Comparison of ENCODE assay signal across 8 mouse cellular contexts in the genomic region with DNA sequence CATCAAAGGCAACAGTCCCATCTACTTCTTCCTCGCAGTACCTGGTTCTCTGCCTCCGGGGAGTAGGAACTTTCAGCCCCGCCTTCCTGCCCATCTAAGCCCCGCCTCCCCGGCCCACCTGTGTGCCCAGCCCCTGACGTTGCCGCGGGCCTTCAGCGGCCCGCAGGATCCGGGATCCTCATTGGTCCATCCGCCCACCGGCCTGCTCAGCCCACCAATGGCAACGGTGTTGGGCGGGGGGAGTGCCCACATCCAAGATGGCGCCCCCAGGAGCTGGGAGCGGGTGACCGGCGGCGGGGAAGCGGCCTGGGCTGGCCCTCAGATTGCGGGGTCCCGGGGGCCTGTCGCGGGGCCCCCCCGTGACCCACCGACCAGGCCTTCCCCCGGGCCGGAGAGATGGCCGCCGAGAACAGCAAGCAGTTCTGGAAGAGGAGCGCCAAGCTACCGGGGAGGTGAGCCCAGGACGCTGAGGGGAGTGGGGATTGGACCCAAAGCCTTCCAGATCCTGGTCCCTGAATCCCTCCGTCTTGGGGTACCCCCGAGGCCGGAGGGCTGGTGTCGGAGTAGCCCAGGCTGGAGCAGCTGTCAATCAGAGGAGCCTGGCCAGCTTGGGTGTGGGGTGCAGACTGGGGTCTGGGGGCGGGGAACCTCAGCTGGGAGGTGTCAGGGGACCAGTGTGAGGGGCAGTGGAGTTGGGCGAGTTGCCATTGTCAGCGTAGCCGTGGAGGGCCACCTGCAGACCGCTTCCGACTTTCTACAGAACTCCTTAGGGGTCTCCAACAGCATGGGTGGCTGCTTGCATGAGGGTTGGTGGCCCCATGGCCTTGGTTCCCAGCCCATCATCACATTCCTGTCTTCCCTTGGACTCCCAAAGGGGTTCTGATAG. TPM values are rescaled to one million over a fixed set of nuclear protein-coding genes. Genes with fewer than 3 reads are reported as not detected.
DNase-seq lines count a peak whose midpoint lies in the region; ATAC-seq and TF ChIP-seq lines count a peak whose summit lies in the region.

A gene (minus strand): TSS at position 96 of the 886 bp plus-strand sequence.
A gene (plus strand): TSS at position 243 of the 886 bp plus-strand sequence.

- no peaks in the 10 kb centered on the region for H3K36me3 ChIP-seq in hindbrain, postnatal 0 days (ENCODE audit: insufficient read depth, low read length)

- H3K4me1 ChIP-seq in hindbrain, postnatal 0 days (ENCODE audit: insufficient read depth, low read length): peaks cover 12% of the 10 kb centered on the region; the same call in 1 of the 2 replicates

- peak; percentile 99 for ATAC-seq in hindbrain, postnatal 0 days
- peak; percentile 100 for ATAC-seq in megakaryocyte, adult 5-6 weeks (ENCODE audit: poor library complexity, severe bottlenecking)

- H3K9me3 ChIP-seq in hindbrain, postnatal 0 days (ENCODE audit: low read length): no peaks in the 10 kb centered on the region

- WGBS in hindbrain, postnatal 0 days: under 1% methylated on average over 41 of the region's 44 CpGs

- no peaks in the 10 kb centered on the region for H3K27me3 ChIP-seq in hindbrain, postnatal 0 days (ENCODE audit: insufficient read depth, low read length)

- H3K9ac ChIP-seq in hindbrain, postnatal 0 days (replicated peaks; ENCODE audit: low read length): peak within 1 kb of the TSS; percentile 95

- intact Hi-C loops in left cerebral cortex, adult 2 months (cut with DNase I): no loop called here

- no peak for TF ChIP-seq CTCF in hindbrain, postnatal 0 days (IDR thresholded peaks at IDR 0.05; ENCODE audit: low read depth)
- TF ChIP-seq CTCF in left cerebral cortex, adult 2 months (IDR thresholded peaks at IDR 0.05): no peak

- peak within 1 kb of the TSS; percentile 85 for H3K4me3 ChIP-seq in hindbrain, postnatal 0 days (ENCODE audit: low read length)
- peak within 1 kb of the TSS; percentile 89 for H3K4me3 ChIP-seq in left cerebral cortex, adult 2 months

- H3K4me2 ChIP-seq in hindbrain, postnatal 0 days (ENCODE audit: low read depth, low read length): peak within 1 kb of the TSS; percentile 91

- H3K27ac ChIP-seq in hindbrain, postnatal 0 days: peak within 1 kb of the TSS; percentile 64
- H3K27ac ChIP-seq in left cerebral cortex, adult 2 months: peak within 1 kb of the TSS; percentile 87

- peak; percentile 96 for DNase-seq in T-cell, adult 2 months (ENCODE audit: low spot score)
- peak; percentile 93 to 97 for DNase-seq in cerebellum, postnatal 36 days
- peak; percentile 93 for DNase-seq in gastrocnemius, adult 18-20 months (ENCODE audit: low spot score)
- peak; percentile 96 for DNase-seq in hindbrain, postnatal 0 days (ENCODE audit: low spot score)
- DNase-seq in left cerebral cortex, adult 2 months (ENCODE audit: extremely low spot score in 1 of 2, low spot score in 2 of 2): peak; percentile 94 to 95
- DNase-seq in right cerebral cortex, adult 2 months (ENCODE audit: low spot score in 2 of 2): peak; percentile 94 to 95
- peak; percentile 97 for DNase-seq in urinary bladder, postnatal 14 days (ENCODE audit: low spot score)

RNA-seq across cellular contexts. Expression of the first gene that starts in this region (rescaled TPM):
- total RNA-seq in gastrocnemius, adult 18-20 months (2021): not detected
- not detected in 2 replicates for total RNA-seq in hindbrain, postnatal 0 days (2014; rRNA removed)
- polyA plus RNA-seq in hindbrain, postnatal 0 days (2015; fragmentation: Nextera tagmentation; extraction: Ambion mirVana): not detected in 2 replicates
- not detected for total RNA-seq in left cerebral cortex, adult 2 months (2021)
- total RNA-seq in megakaryocyte, adult 5-6 weeks (2015): not detected in 2 replicates
- total RNA-seq in megakaryocyte, adult 5-6 weeks (2017): not detected in 2 replicates

RNA-seq across cellular contexts. Expression of the second gene that starts in this region (rescaled TPM):
- total RNA-seq in gastrocnemius, adult 18-20 months (2021): 10 to 100 TPM in 1 of 2 experiments, 1 to 10 TPM in 1; 9.2 to 10.7 TPM
- total RNA-seq in hindbrain, postnatal 0 days (2014; rRNA removed): 39.4 and 40.4 TPM in 2 replicates
- polyA plus RNA-seq in hindbrain, postnatal 0 days (2015; fragmentation: Nextera tagmentation; extraction: Ambion mirVana): 21.3 and 26.4 TPM in 2 replicates
- total RNA-seq in left cerebral cortex, adult 2 months (2021): 10 to 100 TPM; 39.7 to 40.8 TPM
- 11.3 and 11.5 TPM in 2 replicates for total RNA-seq in megakaryocyte, adult 5-6 weeks (2015)
- total RNA-seq in megakaryocyte, adult 5-6 weeks (2017): 4.9 and 6.8 TPM in 2 replicates

Comparison
In these comparisons a context has a peak if more than half of its experiments do, and no peak if none do; other contexts are left out.
1. Peak in every context shown above with its lines: DNase-seq, ATAC-seq, H3K4me3 ChIP-seq and H3K27ac ChIP-seq.